Mouse (Mus musculus) thymus, postnatal 36 days (tissue): ENCODE data around the gene Treml1.

Source experiments
- DNase-seq, 2 experiments: peaks; one replicate each; pipeline ENCODE4 v3.0.0; 2022; ENCODE audit warnings: mixed read lengths in 2 of 2

The Treml1 gene

DNA sequence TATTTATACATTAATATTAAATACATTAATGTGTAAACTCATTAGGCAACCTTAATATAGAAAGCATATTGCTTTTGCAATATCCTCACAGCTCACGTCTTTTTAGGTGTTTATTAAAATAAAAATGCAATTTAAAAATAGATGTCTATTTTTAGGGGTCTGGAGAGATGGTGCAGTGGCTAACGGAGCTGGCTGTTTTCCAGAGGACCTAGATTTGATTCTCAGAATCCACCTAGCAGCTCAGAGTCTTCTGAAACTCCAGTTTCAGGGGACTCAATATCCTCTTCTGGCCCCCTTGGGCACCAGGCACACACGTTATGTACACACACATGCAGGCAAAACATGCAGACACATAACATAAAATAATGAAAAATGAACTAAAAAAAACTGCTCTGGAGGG lies 2.6 kb downstream of the Treml1 start:
- DNase-seq, result no peak

- DNase-seq, result no peak
These were observed 3.2 kb downstream of the Treml1 start for GRCm38 (mm10) chr17:48362966-48363365.

GRCm38 (mm10) chr17:48363421-48363965 lies 3.8 kb downstream of the Treml1 start:
- no peak for DNase-seq

DNA sequence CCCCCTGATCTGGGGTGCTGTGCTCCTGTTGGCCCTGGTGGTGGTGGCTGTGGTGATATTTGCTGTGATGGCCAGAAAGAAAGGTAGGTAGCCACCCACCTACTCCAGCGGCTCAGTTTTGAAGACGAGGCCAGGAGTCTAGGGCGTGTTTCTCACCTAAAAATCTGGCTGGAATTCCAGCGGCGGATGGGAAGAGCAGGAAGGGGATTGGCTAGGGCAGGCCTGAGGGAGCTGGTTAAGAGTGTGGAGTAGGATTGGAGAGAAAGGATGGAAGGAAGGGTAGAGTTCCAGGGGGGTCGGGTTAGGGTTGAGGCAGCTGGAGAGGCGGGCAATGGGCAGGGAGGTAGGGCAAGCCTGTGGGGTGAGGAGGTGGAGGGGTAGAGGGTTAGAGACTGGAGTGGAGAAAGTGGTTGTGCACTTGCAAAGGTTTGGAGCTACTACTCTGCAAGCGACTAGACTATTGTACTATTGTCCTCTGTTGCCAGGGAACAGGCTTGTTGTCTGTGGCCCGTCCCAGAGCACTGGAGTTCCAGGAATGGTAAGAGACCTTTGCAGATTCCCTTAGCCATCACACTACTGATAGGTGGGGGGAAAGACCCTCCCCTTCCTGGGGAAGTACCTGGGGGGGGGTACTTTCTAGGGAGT lies 5.9 kb downstream of the Treml1 start:
- no peak for DNase-seq

GRCm38 (mm10) chr17:48366806-48367205 lies 7.1 kb downstream of the Treml1 start:
- DNase-seq, result no peak

- no peak for DNase-seq
These were observed 11.9 kb downstream of the Treml1 start for GRCm38 (mm10) chr17:48371621-48372020.

DNA sequence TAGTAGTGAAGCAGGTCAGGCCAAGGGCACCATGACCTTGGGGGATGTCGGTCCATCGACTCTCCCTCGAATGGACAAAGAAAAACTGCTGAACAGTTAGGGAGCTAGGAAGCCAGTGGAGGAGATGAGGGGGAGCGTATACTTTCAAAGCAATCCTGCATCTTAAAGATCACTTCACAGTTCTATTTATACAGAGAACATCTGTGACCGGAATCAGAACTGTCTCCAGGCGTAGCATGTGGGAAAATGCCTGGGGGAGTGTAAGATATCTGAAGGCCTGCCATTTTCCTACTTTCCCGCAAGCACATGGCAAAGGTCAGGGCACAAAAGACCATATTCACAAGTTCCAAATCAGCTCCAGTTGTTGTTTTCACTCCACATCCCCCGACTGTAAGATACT lies 13.3 kb downstream of the Treml1 start:
- no peak for DNase-seq

DNA sequence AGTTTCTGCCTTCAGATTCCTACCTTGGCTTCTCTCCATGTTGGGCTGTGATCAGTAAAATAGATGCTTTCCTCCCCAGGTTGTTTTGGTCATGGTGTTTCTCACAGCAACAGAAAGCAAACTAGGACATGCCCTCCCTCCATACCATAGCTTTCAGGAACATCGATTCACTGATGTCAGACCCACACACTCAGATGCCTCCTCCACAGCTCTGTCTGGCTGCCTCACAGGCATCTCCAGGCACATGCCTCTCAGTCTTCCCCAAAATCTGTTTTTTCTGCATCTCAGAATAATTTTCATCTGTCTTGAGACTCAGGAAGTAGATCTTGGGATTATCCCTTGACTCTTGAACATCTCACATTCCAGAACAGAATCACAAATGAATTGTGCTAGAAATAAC lies 16.4 kb downstream of the Treml1 start:
- DNase-seq, result no peak

DNA sequence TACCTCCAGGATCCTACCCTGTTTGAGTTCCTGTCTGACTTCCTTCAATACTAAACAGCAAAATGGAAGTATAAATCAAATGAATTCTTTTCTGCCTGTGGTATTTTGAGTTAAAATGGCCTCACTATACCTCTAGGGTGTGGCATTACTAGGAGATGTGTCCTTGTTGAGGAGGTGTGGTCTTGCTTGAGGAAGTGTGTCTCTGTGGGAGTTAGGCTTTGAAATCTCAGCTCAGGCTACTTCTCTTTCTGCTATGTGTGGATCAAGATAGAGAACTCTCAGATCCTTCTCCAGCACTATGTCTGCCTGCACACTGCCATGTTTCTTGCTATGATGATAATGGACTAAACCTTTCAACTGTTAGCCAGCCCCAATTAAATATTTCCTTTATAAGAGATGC lies 19.3 kb downstream of the Treml1 start:
- DNase-seq, result no peak

DNA sequence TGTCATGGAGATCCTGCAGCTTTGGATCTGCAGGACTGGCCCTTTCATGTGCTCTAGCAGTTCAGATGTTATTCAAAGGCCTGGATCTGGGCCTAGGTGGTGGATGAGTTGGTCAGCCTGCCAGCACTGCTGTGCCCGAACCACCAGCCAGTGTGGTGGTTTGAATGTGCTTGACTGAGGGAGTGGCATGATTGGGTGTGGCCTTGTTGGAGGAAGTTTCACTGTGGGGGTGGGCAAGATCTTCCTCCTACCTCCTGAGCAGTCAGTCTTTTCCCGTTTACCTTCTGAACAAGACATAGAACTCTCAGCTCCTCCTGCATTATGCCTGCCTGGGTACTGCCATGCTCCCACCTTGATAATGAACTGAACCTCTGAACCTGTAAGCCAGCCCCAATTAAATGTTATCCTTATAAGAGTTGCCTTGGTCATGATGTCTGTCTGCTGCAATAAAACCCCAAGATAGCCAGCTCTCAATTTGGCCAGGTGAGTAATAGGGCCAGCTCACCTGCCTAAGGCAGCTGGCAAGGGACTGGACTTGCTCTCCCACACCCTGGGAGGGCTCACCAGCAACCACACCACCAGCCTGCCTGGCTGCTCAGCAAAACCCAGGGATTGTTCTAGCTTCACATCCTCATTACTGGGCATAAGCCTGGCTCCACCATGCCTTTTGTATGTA lies 26.2 kb downstream of the Treml1 start:
- DNase-seq, result no peak

DNA sequence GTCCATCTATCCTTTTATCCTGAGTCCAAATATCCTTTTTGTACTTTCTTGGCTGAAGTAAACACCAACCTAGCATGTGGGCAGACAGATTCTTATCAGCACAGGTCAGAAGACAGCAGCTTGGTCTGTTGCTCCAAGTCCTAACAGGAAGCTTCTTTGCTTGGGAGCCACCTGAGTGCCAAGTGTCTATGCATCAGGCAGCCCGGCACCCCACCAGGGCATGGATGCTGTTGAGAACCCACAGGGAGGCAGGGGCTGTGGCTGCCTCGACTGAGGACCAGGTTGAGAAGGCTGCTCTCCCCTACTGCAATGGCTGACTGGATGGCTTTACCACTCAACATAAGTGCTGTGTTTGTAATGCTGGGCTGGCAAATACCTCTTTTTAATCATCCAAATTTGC lies 28.9 kb downstream of the Treml1 start:
- DNase-seq, result no peak

DNA sequence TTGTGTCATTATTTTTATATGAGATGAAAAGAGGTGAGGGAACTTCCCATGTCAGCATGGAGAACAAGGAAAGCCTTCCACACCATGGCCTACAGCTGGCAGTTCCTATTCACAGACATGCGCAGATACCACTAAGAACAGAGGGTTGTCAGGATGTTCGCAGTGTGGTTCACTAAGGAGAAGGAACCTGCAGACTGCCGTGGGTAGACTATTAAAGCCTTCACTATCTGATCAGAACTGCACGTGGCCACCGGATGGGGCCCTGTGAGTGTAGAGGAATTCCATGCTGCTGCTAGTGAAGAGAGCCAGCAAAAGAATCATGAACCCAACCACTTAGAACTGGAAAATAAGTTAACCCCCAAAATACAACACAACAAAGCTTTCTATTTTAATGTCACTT lies 29.7 kb downstream of the Treml1 start:
- DNase-seq, result no peak

DNA sequence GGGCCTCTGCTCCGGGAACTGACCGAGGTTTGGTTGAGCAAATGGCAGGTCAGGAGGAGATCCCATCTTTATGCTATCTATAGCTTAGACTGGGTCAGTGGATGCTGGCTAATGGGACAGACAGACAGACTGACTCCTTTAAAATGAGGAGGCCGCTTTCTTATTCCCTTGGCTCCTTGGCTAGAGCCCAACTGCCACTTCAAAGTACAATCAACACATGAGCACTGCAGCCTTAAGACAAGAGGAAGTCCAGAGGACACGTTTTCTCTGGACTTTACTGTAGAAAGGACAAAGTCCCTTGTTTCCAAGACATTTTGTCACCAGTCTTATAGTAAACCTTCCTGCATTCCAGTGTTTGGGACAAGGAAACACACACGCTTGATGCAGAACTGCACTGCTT lies 31.7 kb downstream of the Treml1 start:
- no peak for DNase-seq

DNA sequence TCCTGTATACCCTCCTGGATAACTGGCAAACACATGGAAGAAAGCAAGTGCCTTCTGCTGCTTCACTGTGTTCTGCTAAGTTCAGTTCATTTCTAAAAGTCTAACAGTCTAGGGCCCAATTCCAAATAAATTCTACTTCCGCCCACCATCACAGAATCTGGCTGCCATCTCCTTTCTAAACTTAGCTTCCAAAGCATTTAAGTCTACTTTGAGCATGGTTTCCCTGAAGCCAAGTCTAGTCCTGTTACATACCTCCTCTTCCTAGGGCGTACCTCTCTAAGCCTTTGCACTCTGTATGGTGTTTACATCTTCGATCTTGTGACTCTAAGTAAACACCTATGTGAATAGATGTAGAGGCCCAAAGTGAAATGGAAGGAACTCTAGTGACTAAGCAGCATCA lies 32.9 kb downstream of the Treml1 start:
- DNase-seq, result no peak

DNA sequence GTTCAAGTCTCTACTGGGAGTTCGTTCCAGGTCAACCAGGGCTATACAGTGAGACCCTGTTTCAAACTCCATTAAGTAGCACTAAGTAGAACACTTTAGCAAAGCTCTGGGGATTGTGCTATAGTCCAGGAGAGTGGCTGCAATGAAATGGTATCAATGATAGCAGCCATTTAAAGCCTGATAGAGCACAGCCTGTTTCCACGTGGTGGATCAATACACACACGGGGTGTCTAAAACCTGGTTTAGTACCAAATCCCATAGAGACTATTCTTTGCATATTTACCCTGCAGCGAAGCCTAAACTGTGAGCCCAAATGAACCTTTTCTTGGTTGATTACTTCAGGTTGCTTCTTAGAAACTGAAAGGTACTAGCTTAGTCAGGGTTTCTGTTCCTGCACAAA lies 42.0 kb downstream of the Treml1 start:
- no peak for DNase-seq

- DNase-seq, result no peak
These were observed 43.0 kb downstream of the Treml1 start for GRCm38 (mm10) chr17:48402751-48403150.

- DNase-seq, result no peak
These were observed 44.1 kb downstream of the Treml1 start for GRCm38 (mm10) chr17:48403848-48404247.

DNA sequence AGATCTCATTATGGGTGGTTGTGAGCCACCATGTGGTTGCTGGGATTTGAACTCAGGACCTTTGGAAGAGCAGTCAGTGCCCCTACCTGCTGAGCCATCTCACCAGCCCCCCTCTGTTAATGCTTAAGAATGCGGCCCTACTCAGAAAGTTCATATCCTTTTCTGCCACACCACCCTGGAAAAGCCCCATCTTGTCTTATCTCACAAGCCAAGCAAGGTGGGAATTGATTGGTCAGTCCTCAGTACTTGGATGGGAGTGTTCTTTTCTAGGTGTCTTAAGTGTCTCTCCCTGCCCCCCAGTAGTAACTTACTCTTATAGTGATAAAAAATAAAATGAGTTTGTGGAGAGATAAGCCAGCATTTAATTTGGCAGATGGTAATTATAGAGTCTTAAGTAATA lies 45.0 kb downstream of the Treml1 start:
- no peak for DNase-seq

GRCm38 (mm10) chr17:48407154-48407553 lies 47.4 kb downstream of the Treml1 start:
- DNase-seq, result no peak

DNA sequence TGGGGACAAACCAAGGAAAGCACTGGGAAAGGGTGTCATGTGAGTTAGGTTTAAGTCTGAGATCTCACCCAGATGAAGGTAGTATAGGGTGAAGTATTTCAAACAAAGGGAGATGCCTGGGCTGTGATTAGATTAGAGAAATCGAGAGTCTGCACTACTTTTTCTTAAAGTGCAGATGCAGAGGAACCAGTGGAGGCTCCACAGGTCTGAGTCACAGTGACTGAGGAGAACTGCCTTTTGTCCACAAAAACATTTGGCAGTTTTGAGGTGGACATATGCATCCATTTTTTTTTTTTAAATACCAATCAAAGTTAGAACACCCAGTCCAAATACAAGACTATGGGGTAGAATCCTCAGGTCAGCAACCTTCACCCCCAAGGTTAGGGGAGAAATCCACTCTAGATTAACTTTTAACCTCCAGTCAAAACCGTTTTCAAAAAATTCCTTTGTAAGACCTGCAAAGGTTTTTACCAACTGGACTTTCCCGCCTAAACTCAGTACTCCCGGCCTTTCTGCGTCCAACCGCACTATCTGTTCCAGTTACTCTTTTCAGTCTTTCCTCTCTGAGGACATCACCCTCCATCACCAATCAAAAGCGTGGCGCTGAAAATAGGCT lies 48.3 kb downstream of the Treml1 start:
- no peak for DNase-seq

GRCm38 (mm10) chr17:48408526-48409291 lies 49.0 kb downstream of the Treml1 start:
- peak; percentile 83 to 88 for DNase-seq

DNA sequence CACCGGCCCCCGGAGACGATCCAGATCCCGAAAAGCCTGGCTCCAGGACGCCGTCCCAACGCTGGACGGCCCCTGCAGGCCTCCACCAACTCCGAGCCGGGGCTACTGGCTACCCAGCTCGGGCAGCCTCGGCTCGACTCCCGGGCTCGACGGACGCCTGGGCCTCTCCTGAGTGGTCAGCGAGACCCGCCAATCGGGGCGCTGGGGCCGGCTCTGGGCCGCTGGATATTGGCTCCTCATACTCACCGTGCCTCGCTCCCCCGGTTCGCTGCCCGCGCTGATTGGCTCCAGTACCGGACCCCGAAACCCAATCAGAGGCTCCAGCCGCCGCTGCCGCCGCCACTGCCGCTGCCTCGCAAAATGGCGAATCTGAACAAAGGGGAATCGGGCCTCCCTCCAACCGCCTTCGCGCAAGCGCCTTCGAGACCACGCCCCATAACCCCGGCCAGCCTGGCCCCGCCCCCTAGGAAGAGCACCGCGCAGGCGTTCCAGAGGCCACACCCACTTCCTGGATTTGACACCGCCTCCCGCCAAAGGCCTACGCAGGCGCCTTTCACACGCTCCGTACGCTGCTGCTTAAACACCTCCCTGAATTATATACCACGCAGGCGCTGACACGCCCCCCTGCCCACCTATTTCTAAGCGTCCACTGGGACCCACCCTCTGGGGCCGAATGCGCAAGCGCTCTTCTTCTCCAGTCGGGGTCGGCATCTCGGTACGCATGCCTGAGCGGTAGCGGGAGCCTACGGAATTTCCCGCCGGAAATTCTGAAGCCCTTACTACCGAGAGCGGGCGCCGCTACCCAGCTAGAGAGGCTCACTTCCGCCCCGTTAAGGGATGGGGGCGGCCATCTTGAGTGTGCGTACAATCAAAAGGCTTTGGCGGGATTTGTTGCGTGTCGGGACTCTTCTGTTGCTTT lies 49.9 kb downstream of the Treml1 start, which contains the start of the genes Nfya and Oard1:
TSS of gene Nfya (minus strand) at position 527 of the 919 bp plus-strand sequence.
TSS of gene Oard1 (plus strand) at position 635 of the 919 bp plus-strand sequence.
- peak; percentile 100 for DNase-seq
